Mouse (Mus musculus): Measurements from ENCODE around the gene Eno3. TPM values are rescaled to one million over a fixed set of nuclear protein-coding genes. Genes with fewer than 3 reads are reported as not detected.

Gene Eno3
- 7.1 and 9.2 TPM in 2 replicates for polyA plus RNA-seq (2015; fragmentation: Nextera tagmentation; extraction: Ambion mirVana)

DNA sequence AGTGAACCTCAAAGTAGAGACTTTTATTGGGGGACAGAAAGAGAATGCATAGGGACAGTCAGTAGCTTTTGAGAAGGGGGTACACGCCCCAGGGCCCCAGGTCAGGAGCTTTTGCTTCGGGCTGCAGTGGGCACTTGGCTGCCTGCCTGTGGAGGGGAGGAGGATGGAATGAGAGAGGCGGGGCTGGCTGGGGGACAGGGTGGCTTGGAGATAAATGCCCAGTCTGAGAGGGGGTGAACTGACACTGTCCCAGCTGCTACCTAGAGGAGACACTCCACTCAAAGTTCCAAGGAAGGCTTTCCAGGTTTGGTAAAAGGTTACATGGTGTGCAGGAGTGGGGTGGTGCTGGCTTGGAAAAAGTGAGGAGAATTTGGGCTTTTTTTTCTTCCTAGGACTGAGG is at the start of gene Eno3:
Eno3 (plus strand) TSS at position 239 of the 400 bp plus-strand sequence.
- H3K27me3 ChIP-seq: 0 out of 2 replicates have a peak, but pooled peaks cover 4% of the 10 kb centered on the region
- H3K27ac ChIP-seq: peak within 1 kb of the TSS; percentile 99; the same call in 1 of the 2 replicates
- H3K4me1 ChIP-seq (replicated peaks): peaks cover 37% of the 10 kb centered on the region
- peak within 1 kb of the TSS; percentile 89 for H3K4me2 ChIP-seq
- 7% methylated on average over 3 of the region's 3 CpGs for WGBS
- peaks cover 28% of the 10 kb centered on the region for H3K36me3 ChIP-seq
- peak within 1 kb of the TSS; percentile 100 for H3K4me3 ChIP-seq
- no peak for ATAC-seq (ENCODE audit: low FRiP score)
- H3K9ac ChIP-seq: peak within 1 kb of the TSS; percentile 99
- H3K9me3 ChIP-seq: no peaks in the 10 kb centered on the region

DNA sequence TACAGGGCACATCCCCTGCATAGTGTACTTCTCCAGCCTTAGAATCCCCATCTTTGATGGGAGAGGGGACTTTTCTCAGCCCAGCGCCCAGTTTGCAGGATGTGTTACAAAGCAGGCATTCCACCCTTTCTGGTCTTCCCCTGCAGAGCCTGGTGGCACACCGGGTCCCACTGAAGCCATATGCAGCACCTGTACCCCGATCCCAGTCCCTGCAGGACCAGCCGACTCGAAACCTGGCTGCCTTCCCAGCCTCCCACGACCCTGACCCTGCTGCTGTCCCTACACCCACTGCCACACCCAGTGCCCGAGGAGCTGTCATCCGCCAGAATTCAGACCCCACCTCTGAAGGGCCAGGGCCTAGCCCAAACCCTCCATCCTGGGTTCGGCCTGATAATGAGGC is 49.4 kb upstream of the Eno3 start:
- Histone ChIP-seq H3K4me2 (no peak overlapping the region), H3K9ac (no peak overlapping the region), H3K4me3 (no peak overlapping the region), H3K4me1 (replicated peaks) (no peaks in the 10 kb centered on the region), H3K9me3 (no peaks in the 10 kb centered on the region), H3K36me3 (peaks cover 98% of the 10 kb centered on the region), H3K27me3 (no peaks in the 10 kb centered on the region), H3K27ac (no peak overlapping the region)
- WGBS: 95% methylated on average over 9 of the region's 9 CpGs
- no peak for ATAC-seq (ENCODE audit: low FRiP score)

DNA sequence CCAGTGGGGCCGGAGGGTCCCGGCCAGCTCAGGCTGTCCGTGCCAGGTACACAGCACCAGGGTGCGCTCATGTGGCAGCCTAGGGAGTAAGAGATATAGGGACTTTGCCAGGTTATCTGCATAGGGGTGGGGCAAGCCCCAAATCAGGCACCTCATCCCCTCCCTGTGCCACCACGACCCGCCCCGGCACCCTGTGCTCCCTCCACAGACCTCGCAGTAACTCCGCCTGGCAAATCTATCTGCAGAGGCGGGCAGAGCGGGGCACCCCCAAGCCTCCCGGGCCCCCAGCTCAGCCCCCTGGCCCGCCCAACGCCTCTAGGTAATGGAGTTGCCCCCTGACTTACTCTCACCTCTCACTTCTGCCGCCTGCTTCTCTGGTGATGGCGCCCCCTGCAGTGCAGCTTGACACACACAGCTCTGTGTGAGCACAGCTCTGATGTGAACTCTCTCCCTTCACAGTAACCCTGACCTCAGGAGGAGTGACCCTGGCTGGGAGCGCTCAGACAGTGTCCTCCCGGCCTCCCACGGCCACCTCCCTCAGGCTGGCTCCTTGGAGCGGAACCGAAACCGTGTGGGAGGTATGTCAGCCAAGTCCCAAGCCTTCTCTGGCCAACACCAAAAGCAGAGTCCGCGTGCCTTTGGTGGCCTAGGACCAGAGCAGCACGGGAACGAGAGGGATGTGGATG is 48.5 kb upstream of the Eno3 start:
- 88% methylated on average over 26 of the region's 26 CpGs for WGBS
- Histone ChIP-seq H3K27me3 (no peaks in the 10 kb centered on the region), H3K9me3 (no peaks in the 10 kb centered on the region), H3K4me1 (replicated peaks) (no peaks in the 10 kb centered on the region), H3K36me3 (peaks cover 99% of the 10 kb centered on the region), H3K9ac (no peak overlapping the region), H3K27ac (no peak overlapping the region), H3K4me3 (no peak overlapping the region), H3K4me2 (no peak overlapping the region)
- ATAC-seq (ENCODE audit: low FRiP score): no peak

DNA sequence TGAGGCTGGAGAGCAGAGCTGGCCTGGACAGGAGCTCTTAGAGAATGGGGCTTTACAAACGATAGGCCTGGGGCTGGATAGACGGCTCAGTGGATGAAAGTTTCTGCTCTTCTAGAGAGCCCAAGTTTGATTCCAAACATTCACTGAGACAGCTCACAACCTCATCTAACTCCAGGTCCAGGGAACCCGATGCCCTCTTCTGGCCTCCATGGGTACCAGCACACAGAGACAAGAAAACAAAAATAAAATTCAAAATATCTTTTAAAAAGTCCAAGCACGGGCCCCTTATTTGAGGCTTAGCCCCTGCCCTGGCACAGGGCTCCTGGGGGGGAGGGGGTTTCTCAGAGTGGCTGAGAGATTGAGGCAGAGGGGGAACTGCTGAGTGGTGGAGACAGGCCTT is 46.2 kb upstream of the Eno3 start:
- ATAC-seq (ENCODE audit: low FRiP score): no peak
- Histone ChIP-seq H3K4me1 (replicated peaks) (peaks cover 12% of the 10 kb centered on the region), H3K36me3 (peaks cover 77% of the 10 kb centered on the region), H3K9me3 (no peaks in the 10 kb centered on the region), H3K4me3 (no peak overlapping the region), H3K9ac (no peak overlapping the region), H3K27me3 (peaks cover 15% of the 10 kb centered on the region), H3K27ac (no peak overlapping the region), H3K4me2 (no peak overlapping the region)
- WGBS: 87% methylated on average over 4 of the region's 4 CpGs

DNA sequence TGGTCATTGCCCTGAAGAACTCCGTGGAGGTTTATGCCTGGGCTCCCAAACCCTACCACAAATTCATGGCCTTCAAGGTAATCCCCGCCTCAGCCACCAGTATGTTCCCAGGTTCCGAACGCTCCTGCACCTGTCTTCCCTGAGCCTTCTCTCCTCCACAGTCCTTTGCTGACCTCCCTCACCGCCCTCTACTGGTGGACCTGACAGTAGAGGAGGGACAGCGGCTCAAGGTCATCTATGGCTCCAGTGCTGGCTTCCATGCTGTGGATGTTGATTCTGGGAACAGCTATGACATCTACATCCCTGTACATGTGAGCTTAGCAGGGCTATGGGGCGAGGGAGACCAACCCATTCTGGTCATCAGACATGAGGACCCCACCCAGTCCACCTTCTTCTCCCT is 44.5 kb upstream of the Eno3 start:
- Histone ChIP-seq H3K4me3 (no peak overlapping the region), H3K36me3 (peaks cover 60% of the 10 kb centered on the region), H3K9ac (no peak overlapping the region), H3K4me1 (replicated peaks) (peaks cover 12% of the 10 kb centered on the region), H3K4me2 (no peak overlapping the region), H3K27me3 (peaks cover 22% of the 10 kb centered on the region), H3K27ac (no peak overlapping the region), H3K9me3 (no peaks in the 10 kb centered on the region)
- 82% methylated on average over 7 of the region's 7 CpGs for WGBS
- ATAC-seq (ENCODE audit: low FRiP score): no peak

DNA sequence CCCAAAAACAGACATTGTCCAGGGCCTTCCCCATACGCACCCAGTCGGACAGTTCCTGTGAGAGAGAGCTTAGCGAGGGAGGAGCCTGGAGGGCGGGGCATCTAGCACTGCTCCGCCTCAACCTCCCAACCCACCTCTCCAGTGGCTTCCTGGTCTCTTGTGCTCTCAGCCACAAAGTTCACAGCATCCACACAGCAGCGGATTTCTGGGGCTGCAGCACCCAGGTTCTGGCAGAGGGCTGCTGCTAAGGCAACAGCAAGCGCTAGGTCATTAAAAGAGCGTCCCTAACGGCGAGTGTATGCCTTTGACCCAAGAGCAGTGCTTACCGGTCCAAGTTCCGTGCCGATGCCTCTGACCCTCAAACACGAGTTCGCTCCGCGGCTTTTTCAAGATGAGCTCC is 41.9 kb upstream of the Eno3 start:
- H3K4me1 ChIP-seq (replicated peaks): peaks cover 12% of the 10 kb centered on the region
- peak overlapping the region; percentile 62 for H3K9ac ChIP-seq
- no peaks in the 10 kb centered on the region for H3K9me3 ChIP-seq
- ATAC-seq (ENCODE audit: low FRiP score): peak; percentile 49; the same call in 1 of the 2 replicates
- 2% methylated on average over 17 of the region's 17 CpGs for WGBS
- H3K4me3 ChIP-seq: peak overlapping the region; percentile 24
- H3K27me3 ChIP-seq: peaks cover 22% of the 10 kb centered on the region
- peaks cover 34% of the 10 kb centered on the region for H3K36me3 ChIP-seq
- H3K27ac ChIP-seq: no peak overlapping the region
- peak overlapping the region; percentile 54 for H3K4me2 ChIP-seq

DNA sequence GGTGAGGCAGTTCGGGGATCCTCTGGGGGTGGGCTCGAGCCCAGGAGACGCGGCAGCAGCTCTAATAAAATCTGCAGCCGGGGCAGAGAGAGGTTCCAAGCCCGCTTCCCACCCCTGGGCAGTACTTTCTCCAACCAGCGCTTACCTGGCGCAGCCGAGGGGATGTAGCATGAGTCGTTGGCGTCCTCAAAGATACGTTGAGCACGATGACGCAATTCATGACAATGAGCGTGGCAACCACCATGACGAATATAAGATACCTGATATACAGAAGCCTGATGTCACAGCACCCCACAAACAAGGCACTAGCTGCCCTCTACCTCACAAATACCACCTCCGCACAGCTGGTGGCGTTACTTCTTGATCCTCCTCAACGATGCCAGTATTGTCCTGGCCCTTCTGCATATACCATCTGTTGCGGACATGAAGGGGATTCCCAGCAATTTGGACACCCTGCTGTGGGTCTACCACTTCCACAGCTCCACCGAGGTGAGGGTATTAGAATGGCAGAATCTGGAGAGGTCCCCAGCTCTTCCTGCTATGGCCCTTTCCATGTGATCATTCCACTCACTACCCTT is 41.4 kb upstream of the Eno3 start, which contains the start of gene 4930544D05Rik:
4930544D05Rik (plus strand) TSS at position 333 of the 578 bp plus-strand sequence.
- no peaks in the 10 kb centered on the region for H3K9me3 ChIP-seq
- peak within 1 kb of the TSS; percentile 24 for H3K4me3 ChIP-seq
- H3K4me1 ChIP-seq (replicated peaks): peaks cover 12% of the 10 kb centered on the region
- peaks cover 22% of the 10 kb centered on the region for H3K27me3 ChIP-seq
- H3K36me3 ChIP-seq: peaks cover 29% of the 10 kb centered on the region
- H3K9ac ChIP-seq: peak within 1 kb of the TSS; percentile 62
- WGBS: 9% methylated on average over 21 of the region's 21 CpGs
- no peak; the same call in 1 of the 2 replicates for ATAC-seq (ENCODE audit: low FRiP score)
- H3K4me2 ChIP-seq: peak within 1 kb of the TSS; percentile 54
- no peak within 1 kb of the TSS for H3K27ac ChIP-seq

DNA sequence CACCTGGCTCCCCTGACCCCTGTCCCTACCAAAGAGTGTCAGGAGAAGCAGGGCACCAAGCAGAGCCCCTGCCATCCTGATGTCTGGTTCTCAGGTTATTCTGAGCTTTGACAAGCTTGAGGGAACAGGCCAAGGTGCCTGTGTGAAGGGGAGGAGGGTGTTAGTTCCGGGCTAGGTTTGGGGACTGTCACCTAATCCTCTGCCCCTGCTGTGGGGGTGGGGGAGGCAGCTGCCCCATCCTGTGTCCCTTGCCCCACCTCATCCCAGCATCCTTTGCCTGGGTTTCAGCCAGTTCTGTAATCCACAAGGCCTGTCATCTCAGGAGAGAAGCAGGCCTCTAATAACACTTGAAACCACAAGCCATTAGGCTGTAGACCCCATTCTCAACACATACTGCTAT is 37.9 kb upstream of the Eno3 start, which contains the start of gene Chrne:
Chrne (minus strand) TSS at position 116 of the 400 bp plus-strand sequence.
- Histone ChIP-seq H3K36me3 (no peaks in the 10 kb centered on the region), H3K9ac (no peak within 1 kb of the TSS), H3K4me2 (no peak within 1 kb of the TSS), H3K27me3 (peaks cover 22% of the 10 kb centered on the region), H3K4me1 (replicated peaks) (peaks cover 12% of the 10 kb centered on the region), H3K27ac (no peak within 1 kb of the TSS), H3K9me3 (no peaks in the 10 kb centered on the region), H3K4me3 (no peak within 1 kb of the TSS)
- 47% methylated on average over 1 of the region's 1 CpGs for WGBS
- no peak for ATAC-seq (ENCODE audit: low FRiP score)

DNA sequence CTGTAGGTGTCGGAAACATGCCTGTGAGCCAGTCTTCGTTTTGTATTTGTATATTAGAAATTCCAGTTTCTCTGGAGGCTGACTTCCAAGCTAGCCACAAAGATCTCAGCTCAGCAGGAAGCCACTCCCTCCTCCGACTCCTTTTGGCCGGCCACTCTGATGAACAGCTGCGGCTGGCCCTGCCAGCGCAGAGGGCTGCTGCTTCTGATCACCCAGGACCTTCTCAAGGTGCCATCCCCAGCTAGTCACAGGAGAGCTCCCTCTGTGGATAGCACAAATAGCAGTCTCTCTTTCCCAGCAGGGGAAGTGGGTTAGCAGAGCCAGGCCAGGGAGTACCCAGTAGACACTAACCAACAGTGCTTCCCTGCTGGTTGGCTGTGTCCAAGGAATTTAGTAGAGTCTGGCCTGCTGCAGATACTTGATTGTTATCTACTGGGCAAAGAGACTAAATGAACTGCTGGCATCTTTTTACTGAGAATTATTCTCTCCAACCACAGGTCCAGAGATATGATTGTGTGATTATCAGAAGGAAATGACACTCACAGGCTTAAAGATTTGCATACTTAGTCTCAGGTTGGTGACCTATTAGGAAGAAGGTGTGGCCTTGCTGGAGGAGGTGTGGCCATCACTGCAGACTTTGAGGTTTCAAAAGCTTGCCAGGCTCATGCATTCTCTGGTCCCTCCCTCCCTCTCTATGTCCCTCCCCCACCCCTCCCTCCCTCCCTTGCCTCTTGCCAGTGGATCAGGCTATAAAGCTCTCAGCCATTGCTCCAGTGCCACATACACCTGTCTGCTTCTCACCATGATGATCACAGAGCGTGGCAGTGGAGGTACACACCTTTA is 34.8 kb upstream of the Eno3 start:
- peak overlapping the region; percentile 36; the same call in 1 of the 2 replicates for H3K9ac ChIP-seq
- no peak overlapping the region for H3K4me3 ChIP-seq
- no peaks in the 10 kb centered on the region for H3K27me3 ChIP-seq
- no peaks in the 10 kb centered on the region for H3K4me1 ChIP-seq (replicated peaks)
- H3K4me2 ChIP-seq: no peak overlapping the region
- no peak for ATAC-seq (ENCODE audit: low FRiP score)
- no peaks in the 10 kb centered on the region for H3K9me3 ChIP-seq
- H3K36me3 ChIP-seq: no peaks in the 10 kb centered on the region
- 37% methylated on average over 7 of the region's 7 CpGs for WGBS
- no peak overlapping the region for H3K27ac ChIP-seq

DNA sequence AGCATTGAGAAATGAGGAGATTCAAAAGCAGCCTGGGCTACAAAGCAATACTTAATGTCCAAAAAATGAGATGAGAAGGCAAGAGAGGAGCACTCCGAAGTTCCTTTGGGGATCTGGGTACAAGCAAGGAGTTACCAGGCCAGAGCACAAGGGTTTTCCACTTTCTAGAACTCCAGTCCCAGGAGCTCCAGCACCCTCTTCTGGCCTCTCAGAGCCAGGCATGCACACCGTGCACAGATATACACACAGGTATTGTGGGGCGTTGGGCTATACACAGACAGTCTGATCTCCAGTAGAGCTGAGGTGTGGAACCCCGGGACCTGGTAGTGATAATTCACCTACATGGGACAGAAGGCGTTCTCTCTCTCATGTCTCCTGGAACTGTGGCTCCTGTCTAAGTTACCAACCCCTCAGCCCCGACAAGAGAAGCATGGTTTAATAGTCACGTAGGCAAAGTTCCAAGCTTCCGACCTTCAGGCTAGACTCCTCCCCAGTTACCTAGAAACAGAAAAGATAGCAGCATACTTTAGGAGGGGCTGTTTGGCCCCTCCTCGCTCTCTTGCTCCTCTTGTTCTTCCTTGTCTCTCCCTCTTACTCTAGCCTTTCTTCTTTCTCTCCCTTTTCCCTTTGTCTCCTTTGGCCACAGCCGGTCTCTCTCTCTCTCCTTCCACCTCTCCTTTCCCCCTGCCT is 33.8 kb upstream of the Eno3 start:
- no peak for ATAC-seq (ENCODE audit: low FRiP score)
- 85% methylated on average over 10 of the region's 10 CpGs for WGBS
- H3K4me2 ChIP-seq: no peak overlapping the region
- H3K27me3 ChIP-seq: no peaks in the 10 kb centered on the region
- H3K4me3 ChIP-seq: no peak overlapping the region
- no peak overlapping the region for H3K27ac ChIP-seq
- H3K36me3 ChIP-seq: no peaks in the 10 kb centered on the region
- no peaks in the 10 kb centered on the region for H3K9me3 ChIP-seq
- H3K9ac ChIP-seq: no peak overlapping the region
- no peaks in the 10 kb centered on the region for H3K4me1 ChIP-seq (replicated peaks)

DNA sequence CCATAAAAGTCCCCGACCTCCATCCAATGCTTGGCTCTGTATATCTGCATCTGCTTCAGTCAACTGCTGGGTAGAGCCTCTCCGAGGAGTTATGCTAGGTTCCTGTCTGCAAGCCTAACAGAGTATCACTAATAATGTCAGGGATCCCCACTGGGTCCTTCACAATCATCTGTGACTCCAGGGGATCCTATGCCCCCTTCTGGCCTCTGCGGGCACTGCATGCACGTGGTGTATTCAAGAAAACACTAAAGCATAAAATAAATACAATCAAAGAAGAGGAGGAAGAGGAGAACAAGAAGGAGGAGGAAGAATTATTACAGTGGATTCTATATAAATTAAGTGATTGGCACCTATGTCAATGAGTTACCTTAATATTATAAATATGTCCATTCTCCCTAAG is 31.5 kb upstream of the Eno3 start:
- no peaks in the 10 kb centered on the region for H3K36me3 ChIP-seq
- no peaks in the 10 kb centered on the region for H3K9me3 ChIP-seq
- no peaks in the 10 kb centered on the region for H3K27me3 ChIP-seq
- H3K4me2 ChIP-seq: no peak overlapping the region
- H3K4me3 ChIP-seq: no peak overlapping the region
- no peak for ATAC-seq (ENCODE audit: low FRiP score)
- WGBS: 50% methylated on average over 4 of the region's 4 CpGs
- H3K9ac ChIP-seq: no peak overlapping the region
- H3K4me1 ChIP-seq (replicated peaks): no peaks in the 10 kb centered on the region
- no peak overlapping the region for H3K27ac ChIP-seq

DNA sequence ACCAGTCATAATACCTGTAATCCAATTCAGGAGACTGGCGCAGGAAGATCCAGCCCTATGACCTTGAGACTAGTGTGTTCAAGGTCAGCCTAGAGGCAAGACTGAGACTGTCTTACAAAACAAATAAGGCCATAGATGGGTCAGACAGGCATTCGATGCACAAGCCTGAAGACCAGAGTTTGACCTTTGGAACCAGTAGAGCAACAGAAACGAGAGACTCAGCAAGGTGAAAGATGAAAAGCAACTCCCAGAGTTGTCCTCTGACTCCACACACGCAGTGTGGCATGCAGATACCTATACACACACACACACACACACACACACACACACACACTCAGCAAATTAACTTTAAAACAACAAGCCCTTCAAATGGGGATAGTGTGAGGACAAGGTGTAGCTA is 30.1 kb upstream of the Eno3 start:
- Histone ChIP-seq H3K4me2 (no peak overlapping the region), H3K27ac (no peak overlapping the region), H3K4me3 (no peak overlapping the region), H3K4me1 (replicated peaks) (no peaks in the 10 kb centered on the region), H3K9ac (no peak overlapping the region), H3K27me3 (no peaks in the 10 kb centered on the region), H3K9me3 (no peaks in the 10 kb centered on the region), H3K36me3 (no peaks in the 10 kb centered on the region)
- 78% methylated on average over 4 of the region's 4 CpGs for WGBS
- no peak for ATAC-seq (ENCODE audit: low FRiP score)
